ENCODE assay signal across 9 mouse cellular contexts in genomic region chr7:66365904-66366303, GRCm38 (mm10). TPM values are rescaled to one million over a fixed set of nuclear protein-coding genes. Genes with fewer than 3 reads are reported as not detected.
DNase-seq lines count a peak whose midpoint lies in the region; ATAC-seq lines count a peak whose summit lies in the region.
"Had no signal": no experiment of that assay in that cellular context is flagged by ENCODE, and none has a peak within 500 bp of the region (broad histone marks: within the 10 kb centered on the region; RNA-seq: fewer than 3 reads in every experiment).

Gene Gm10974 (plus strand): TSS chr7:66365905.

- peaks cover 8% of the 10 kb centered on the region; the same call in 1 of the 2 replicates for H3K4me1 ChIP-seq in embryonic facial prominence, embryonic 12.5 days
- H3K4me1 ChIP-seq in liver, embryonic 12.5 days: peaks cover 6% of the 10 kb centered on the region; the same call in 1 of the 2 replicates
- H3K4me1 ChIP-seq: neural tube, embryonic 13.5 days had no signal

- H3K9ac ChIP-seq in embryonic facial prominence, embryonic 12.5 days: no peak within 1 kb of the TSS
- H3K9ac ChIP-seq in liver, embryonic 12.5 days: no peak within 1 kb of the TSS
- H3K9ac ChIP-seq: neural tube, embryonic 13.5 days had no signal

- peak; percentile 47 for DNase-seq in kidney, adult 11 months
- no peak for DNase-seq in kidney, adult 18-20 months
- peak; percentile 48 for DNase-seq in kidney, adult 9 months
- DNase-seq in lung, postnatal 36 days: peak; percentile 79
- no peak for DNase-seq in right cerebral cortex, adult 18-20 months

- H3K9me3 ChIP-seq in embryonic facial prominence, embryonic 12.5 days: peaks cover 4% of the 10 kb centered on the region; the same call in 1 of the 2 replicates
- peaks cover 14% of the 10 kb centered on the region; the same call in 1 of the 2 replicates for H3K9me3 ChIP-seq in liver, embryonic 12.5 days (replicated peaks)

- no peak within 1 kb of the TSS for H3K4me2 ChIP-seq in embryonic facial prominence, embryonic 12.5 days (replicated peaks)
- no peak within 1 kb of the TSS for H3K4me2 ChIP-seq in liver, embryonic 12.5 days
- H3K4me2 ChIP-seq: neural tube, embryonic 13.5 days had no signal

- no peaks in the 10 kb centered on the region for H3K27me3 ChIP-seq in embryonic facial prominence, embryonic 12.5 days
- H3K27me3 ChIP-seq in liver, embryonic 12.5 days (replicated peaks): no peaks in the 10 kb centered on the region
- H3K27me3 ChIP-seq: neural tube, embryonic 13.5 days had no signal

- no peak within 1 kb of the TSS for H3K4me3 ChIP-seq in embryonic facial prominence, embryonic 12.5 days
- no peak within 1 kb of the TSS for H3K4me3 ChIP-seq in liver, embryonic 12.5 days
- H3K4me3 ChIP-seq: neural tube, embryonic 13.5 days had no signal

- 28% methylated on average over 2 of the region's 2 CpGs for WGBS in embryonic facial prominence, embryonic 12.5 days
- 56% methylated on average over 2 of the region's 2 CpGs for WGBS in liver, embryonic 12.5 days (ENCODE audit: insufficient replicate concordance)

- no peak for ATAC-seq in embryonic facial prominence, embryonic 12.5 days (ENCODE audit: insufficient number of reproducible peaks, insufficient read depth, low FRiP score, low TSS enrichment)
- no peak for ATAC-seq in liver, embryonic 12.5 days

- no peaks in the 10 kb centered on the region for H3K36me3 ChIP-seq in embryonic facial prominence, embryonic 12.5 days
- H3K36me3 ChIP-seq in liver, embryonic 12.5 days: peaks cover 8% of the 10 kb centered on the region; the same call in 1 of the 2 replicates
- H3K36me3 ChIP-seq: neural tube, embryonic 13.5 days had no signal

- H3K27ac ChIP-seq in embryonic facial prominence, embryonic 12.5 days: 0 out of 2 replicates have a peak within 1 kb of the TSS, but pooled peaks have one; percentile 30
- H3K27ac ChIP-seq in liver, embryonic 12.5 days: no peak within 1 kb of the TSS
- H3K27ac ChIP-seq: neural tube, embryonic 13.5 days had no signal

RNA-seq across cellular contexts. Expression of gene Gm10974, which starts in this region (rescaled TPM):
- polyA plus RNA-seq in embryonic facial prominence, embryonic 12.5 days (2016; fragmentation: Nextera tagmentation; extraction: Ambion mirVana): not detected in 2 replicates
- not detected in 2 replicates for polyA plus RNA-seq in liver, embryonic 12.5 days (2016; fragmentation: Nextera tagmentation; extraction: Ambion mirVana)
- polyA plus RNA-seq: neural tube, embryonic 13.5 days; spleen, adult 2 months had no signal

Comparison
In these comparisons a context has a peak if more than half of its experiments do, and no peak if none do; other contexts are left out.
1. DNase-seq: peak in kidney, adult 11 months (single experiment), kidney, adult 9 months (single experiment) and lung, postnatal 36 days (single experiment); none in kidney, adult 18-20 months (single experiment) and right cerebral cortex, adult 18-20 months (single experiment).